Mouse (Mus musculus): Measurements from ENCODE around the gene Stx16.

DNA sequence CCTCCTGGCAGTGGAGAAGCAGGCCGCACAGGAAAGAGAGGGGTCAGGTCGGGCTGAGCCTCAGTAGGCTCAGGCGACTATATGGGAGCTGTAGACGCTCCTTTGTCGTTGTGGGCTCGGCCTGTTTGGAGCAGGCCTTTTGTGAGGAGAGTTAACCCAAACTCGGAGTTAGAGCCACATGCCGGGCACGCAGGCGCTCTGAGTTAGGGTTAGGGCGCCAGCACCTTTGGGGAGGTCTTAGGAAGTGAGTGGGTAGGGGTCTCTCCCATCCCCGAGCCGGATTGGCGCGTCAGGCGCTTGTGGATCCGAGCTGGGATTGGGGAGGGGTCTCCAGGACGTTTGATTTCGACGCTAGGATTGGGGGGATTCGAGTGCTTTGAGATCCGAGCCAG lies 321 bp downstream of the Stx16 start:
- TF ChIP-seq CTCF (IDR thresholded peaks at IDR 0.05 in 2 of 3, conservative IDR thresholded peaks at IDR 0.05 in 1 of 3; ENCODE audit: control insufficient read depth in 1 of 3, insufficient read depth in 1 of 3, low read depth in 2 of 3, low read length in 3 of 3, poor library complexity in 1 of 3, severe bottlenecking in 1 of 3) (no peak), USF2 (IDR thresholded peaks at IDR 0.05; ENCODE audit: borderline replicate concordance in 1 of 2, insufficient read depth in 1 of 2, low read depth in 1 of 2, low read length in 2 of 2) (no peak), TCF12 (IDR thresholded peaks at IDR 0.05; ENCODE audit: low read depth, low read length) (no peak), MXI1 (IDR thresholded peaks at IDR 0.05; ENCODE audit: low read depth, low read length) (no peak), GATA1 (IDR thresholded peaks at IDR 0.05; ENCODE audit: low read depth, low read length) (no peak), RAD21 (IDR thresholded peaks at IDR 0.05; ENCODE audit: low read depth, low read length) (no peak), ELF1 (IDR thresholded peaks at IDR 0.05; ENCODE audit: low read depth, low read length) (no peak), ZKSCAN1 (IDR thresholded peaks at IDR 0.05; ENCODE audit: low read depth, low read length) (no peak), MAFK (IDR thresholded peaks at IDR 0.05; ENCODE audit: borderline replicate concordance, low read depth, low read length) (no peak)

All from MEL (cell line).